Mouse (Mus musculus) frontal cortex, adult 2 months (tissue): ENCODE results near the gene Epx. TPM values are rescaled to one million over a fixed set of nuclear protein-coding genes. Genes with fewer than 3 reads are reported as not detected.

ENCODE experiments used
- DNase-seq, 2 experiments: peaks; one replicate each; pipeline ENCODE4 v3.0.0; 2022; ENCODE audit warnings: low spot score in 1 of 2; ENCODE audit errors: extremely low spot score in 1 of 2
- polyA plus RNA-seq: library from polyadenylated mRNA; depleted of rRNA; stranded (reverse); fragments of >200 nt; gene quantifications from 2 replicates; pipeline ENCODE4 v1.2.3, GENCODE M21; 2012; rRNA removed

Epx gene
- polyA plus RNA-seq, 1 experiment: 0.56 TPM

DNA sequence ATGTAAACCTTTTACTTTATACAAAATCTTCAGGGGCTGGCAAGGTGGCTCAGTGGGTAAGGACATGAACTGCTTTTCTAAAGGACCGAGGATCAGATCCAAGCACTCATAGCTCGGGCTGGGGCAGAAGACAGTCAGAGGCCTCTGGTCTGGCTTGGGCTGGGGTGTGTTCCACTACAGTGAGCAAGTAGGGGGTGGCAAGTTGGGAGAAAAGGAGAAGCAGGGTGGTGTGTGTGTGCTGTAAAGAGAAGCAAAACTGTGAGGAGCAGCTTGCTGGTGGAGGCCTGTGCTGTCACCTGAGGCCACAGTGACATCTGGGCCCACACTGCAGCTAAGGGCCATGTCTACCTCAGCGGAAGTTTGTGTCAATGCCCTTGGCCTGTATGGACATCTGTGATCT is 33.9 kb downstream of the Epx start:
- no peak for DNase-seq

DNA sequence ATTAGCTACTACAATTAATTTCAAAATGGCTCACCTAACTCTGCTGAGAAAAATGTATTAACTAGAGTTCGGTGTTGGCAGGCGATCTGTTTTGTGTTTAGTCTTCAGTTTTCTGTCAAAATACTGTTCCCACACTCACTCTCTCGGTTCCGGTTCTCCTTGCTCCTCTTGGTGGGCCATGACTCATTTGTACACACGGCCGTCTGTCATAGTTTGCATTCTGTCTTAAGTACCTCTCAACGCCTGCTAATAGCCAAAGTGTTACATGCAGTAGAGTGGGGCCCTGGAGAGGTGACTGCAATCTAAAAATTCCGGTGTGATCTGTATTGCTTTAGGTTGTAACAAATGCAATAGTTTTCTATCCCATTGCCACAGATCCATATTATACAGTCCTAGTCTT is 34.7 kb downstream of the Epx start:
- no peak for DNase-seq

GRCm38 (mm10) chr11:87828239-87828900 is 47.0 kb downstream of the Epx start, which contains the start of gene Lpo:
Gene Lpo, minus strand, starts transcription at chr11:87828289.
- DNase-seq: peak in 1 of 2 experiments; percentile 6

DNA sequence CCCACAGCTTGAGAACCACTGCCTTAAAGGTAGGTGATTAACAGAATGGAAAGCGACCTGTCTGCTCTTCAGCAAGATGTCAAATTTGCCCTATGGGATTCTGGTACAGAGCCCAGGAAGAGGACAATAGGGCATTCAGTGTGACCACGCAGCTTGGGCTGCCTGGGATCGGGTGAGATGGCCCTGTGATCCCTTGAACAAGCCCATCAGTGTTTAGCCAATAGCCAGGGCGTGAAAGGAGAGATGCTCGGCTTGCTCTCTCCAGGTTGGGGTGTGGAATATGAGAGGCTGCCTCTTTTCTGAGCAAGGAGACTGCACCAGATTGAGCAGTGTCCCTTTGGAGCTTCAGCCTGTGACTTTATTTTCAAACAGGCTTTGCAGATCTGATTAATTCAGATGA is 53.8 kb downstream of the Epx start:
- DNase-seq: peak in 1 of 2 experiments; percentile 9

DNA sequence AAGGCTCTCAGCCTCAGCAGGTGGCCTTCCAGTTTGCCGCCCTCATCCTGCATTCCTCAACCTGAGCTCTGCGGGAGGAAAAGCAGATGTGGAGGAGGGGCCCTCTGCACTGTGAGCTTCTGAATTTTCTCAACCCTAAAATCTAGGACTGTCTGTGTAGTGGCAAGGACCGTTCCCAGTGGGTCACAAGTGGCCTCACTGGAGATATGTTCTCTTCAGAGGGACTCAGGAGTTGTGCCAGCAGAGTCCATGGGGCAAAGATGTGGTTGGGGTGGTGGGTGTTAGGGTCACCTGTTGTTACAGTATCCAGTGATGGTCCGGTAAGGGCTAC is 57.9 kb downstream of the Epx start:
- no peak for DNase-seq

DNA sequence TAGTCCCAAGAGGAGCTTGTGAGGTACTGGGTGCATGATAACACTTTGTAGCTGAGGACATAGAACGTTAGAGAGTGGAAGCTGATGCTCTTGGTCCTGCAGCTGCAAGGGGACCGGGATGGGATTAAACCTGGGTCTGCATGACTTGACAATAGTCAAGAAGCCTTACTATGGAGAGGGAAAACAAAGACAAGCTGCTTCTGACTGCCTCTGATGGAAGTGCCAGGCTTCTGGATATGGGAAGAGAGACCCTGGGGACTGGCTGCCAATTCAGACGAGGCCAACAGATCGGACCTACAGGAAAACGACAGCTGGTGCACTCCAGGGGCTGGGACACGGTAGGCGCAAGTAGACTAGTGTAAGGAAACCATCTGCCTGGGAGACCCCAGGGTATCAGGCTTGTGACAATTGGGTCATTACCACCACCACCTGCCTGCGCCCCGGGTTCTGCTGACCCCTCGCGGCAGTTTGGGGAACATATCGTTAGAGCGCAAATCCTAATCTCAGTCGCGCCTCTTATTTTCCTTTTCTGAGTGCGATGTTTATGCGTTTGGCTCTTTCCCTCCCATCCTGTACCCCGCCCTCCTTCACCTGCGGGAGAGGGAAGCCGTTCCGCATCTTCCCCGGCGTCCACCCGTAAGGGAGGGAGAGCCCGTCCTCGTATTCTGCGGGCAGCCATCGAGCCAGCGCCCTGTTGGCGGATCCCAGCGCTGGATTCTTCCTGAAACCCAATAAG is 58.5 kb downstream of the Epx start:
- peak in 1 of 2 experiments; percentile 50 for DNase-seq

- DNase-seq: no peak
Observed at GRCm38 (mm10) chr11:87814831-87815230, 60.5 kb downstream of the Epx start.

Other genes with a start within 250 kb of the Epx start
- gene Rnf43, start 212.8 kb downstream of the Epx start, polyA plus RNA-seq: 1.4 and 1.7 TPM in 2 replicates
- 146 and 148 TPM in 2 replicates for gene Supt4a, start 138.0 kb downstream of the Epx start, polyA plus RNA-seq
- gene Tspoap1, start 115.0 kb downstream of the Epx start, polyA plus RNA-seq: 294 and 326 TPM in 2 replicates
- gene Mpo, start 82.0 kb downstream of the Epx start, polyA plus RNA-seq: 0.34 TPM in 1 of 2 replicates, not detected in the other
- gene Lpo, start 47.2 kb downstream of the Epx start, polyA plus RNA-seq: 0.42 and 0.63 TPM in 2 replicates
- gene Mks1, start 22.3 kb downstream of the Epx start, polyA plus RNA-seq: 11.0 and 12.4 TPM in 2 replicates
- gene Olfr462, start 16.7 kb upstream of the Epx start, polyA plus RNA-seq: 0.08 TPM in 1 of 2 replicates, not detected in the other
- not detected in 2 replicates for gene Olfr463, start 21.9 kb upstream of the Epx start, polyA plus RNA-seq
- gene Olfr464, start 45.4 kb upstream of the Epx start, polyA plus RNA-seq: 0.88 and 1.0 TPM in 2 replicates
- 344 and 374 TPM in 2 replicates for gene Dynll2, start 112.0 kb upstream of the Epx start, polyA plus RNA-seq
- 337 and 338 TPM in 2 replicates for gene Srsf1, start 171.8 kb upstream of the Epx start, polyA plus RNA-seq
- 23.2 and 24.3 TPM in 2 replicates for gene Vezf1, start 192.7 kb upstream of the Epx start, polyA plus RNA-seq
- gene Cuedc1, start 222.5 kb upstream of the Epx start, polyA plus RNA-seq: 28.0 and 32.7 TPM in 2 replicates